Mouse (Mus musculus) ES-E14 (cell line): ENCODE measurements at regions not wholly inside any gene's neighbourhood (a gene's known extent, or its start where the extent isn't known, plus 50 kb on each side); places are given as distances from the start of the nearest gene placed in this dataset.

Source experiments
- DNase-seq: peaks from one replicate; pipeline ENCODE4 v3.0.0-alpha.2; 2013; ENCODE audit warnings: low read depth, low spot score
- H3K27ac ChIP-seq: 2 replicates; pipeline ENCODE4 v1.5.1; 2012; ENCODE audit warnings: low read depth, mild to moderate bottlenecking, low read length, moderate library complexity, mixed read lengths; ENCODE audit not compliant: poor library complexity, insufficient read depth, severe bottlenecking
- H3K36me3 ChIP-seq: 2 replicates; pipeline ENCODE4 v1.6.1; 2012; ENCODE audit warnings: mild to moderate bottlenecking, low read length, moderate library complexity, mixed read lengths; ENCODE audit not compliant: control insufficient read depth, poor library complexity, insufficient read depth, severe bottlenecking
- H3K4me1 ChIP-seq, 2 experiments: fragments of 150-350 bp in 1 of 2; sonication (generic) in 1 of 2; 2 replicates each; pipeline ENCODE4 v1.6.1; 2012; ENCODE audit warnings: low read length in 2 of 2, mild to moderate bottlenecking in 1 of 2, mixed read lengths in 1 of 2; ENCODE audit not compliant: control insufficient read depth in 2 of 2, insufficient read depth in 2 of 2, poor library complexity in 1 of 2
- H3K4me3 ChIP-seq, 2 experiments: fragments of 150-350 bp in 1 of 2; sonication (generic) in 1 of 2; 2 replicates each; pipeline ENCODE4 v1.5.1; 2012; ENCODE audit warnings: low read length in 2 of 2, low read depth in 1 of 2, mild to moderate bottlenecking in 1 of 2, mixed read lengths in 1 of 2; ENCODE audit not compliant: insufficient read depth in 1 of 2, poor library complexity in 1 of 2, severe bottlenecking in 1 of 2
- H3K9ac ChIP-seq: 2 replicates; pipeline ENCODE4 v1.6.1; 2012; ENCODE audit warnings: low read depth, mild to moderate bottlenecking, low read length, mixed read lengths; ENCODE audit not compliant: poor library complexity, insufficient read depth, severe bottlenecking
- H3K9me3 ChIP-seq: fragments of 150-350 bp; sonication (generic); 2 replicates; pipeline ENCODE4 v1.6.1; 2012; ENCODE audit warnings: low read depth, mild to moderate bottlenecking, low read length; ENCODE audit not compliant: control insufficient read depth, insufficient read depth
- CHD2 ChIP-seq: IDR thresholded peaks from 2 replicates; pipeline ENCODE4 v1.6.1; 2014; ENCODE audit warnings: mild to moderate bottlenecking, low read depth, low read length, inconsistent platforms
- HCFC1 ChIP-seq: IDR thresholded peaks from 2 replicates; pipeline ENCODE4 v1.6.1; 2012; ENCODE audit warnings: low read length, inconsistent platforms, borderline replicate concordance; ENCODE audit not compliant: insufficient read depth
- MAFK ChIP-seq: IDR thresholded peaks from 2 replicates; pipeline ENCODE4 v1.6.1; 2014; ENCODE audit warnings: mild to moderate bottlenecking, low read depth, low read length, inconsistent platforms; ENCODE audit not compliant: insufficient read depth
- ZC3H11A ChIP-seq: IDR thresholded peaks from 2 replicates; pipeline ENCODE4 v1.6.1; 2012; ENCODE audit warnings: low read depth, mild to moderate bottlenecking, inconsistent platforms, low read length, borderline replicate concordance
- ZNF384 ChIP-seq: IDR thresholded peaks from 2 replicates; pipeline ENCODE4 v1.6.1; 2012; ENCODE audit warnings: low read depth, low read length, inconsistent platforms
- in situ Hi-C, 2 experiments: fragments of 600-800 bp; cut with MboI; formaldehyde crosslinking; loops; one replicate each; pipeline ENCODE4 v1.15.1; 2025; ENCODE audit warnings: low sequenced_read_pairs in 2 of 2, inconsistent platforms in 1 of 2; ENCODE audit not compliant: unreplicated experiment in 2 of 2

- no peak overlapping the region for H3K9ac ChIP-seq
- H3K36me3 ChIP-seq = no peaks in the 10 kb centered on the region
- no peak for DNase-seq
- no peak overlapping the region for H3K4me3 ChIP-seq
- TF ChIP-seq ZC3H11A (no peak), CHD2 (no peak), HCFC1 (no peak), MAFK (no peak), ZNF384 (no peak)
- in situ Hi-C loops = no loop called here
- H3K27ac ChIP-seq = no peak overlapping the region
- no peaks in the 10 kb centered on the region for H3K9me3 ChIP-seq
- H3K4me1 ChIP-seq = peaks cover 0 to 1% of the 10 kb centered on the region in 2 experiments; a peak in 1 of 4 replicates
These were observed 174.1 kb upstream of the Hnrnpa3 start for GRCm38 (mm10) chr2:75484951-75485350.

- in situ Hi-C loops = no loop called here
- no peak overlapping the region for H3K9ac ChIP-seq
- H3K36me3 ChIP-seq = no peaks in the 10 kb centered on the region
- H3K4me1 ChIP-seq = no peaks in the 10 kb centered on the region
- H3K9me3 ChIP-seq = no peaks in the 10 kb centered on the region
- no peak for TF ChIP-seq ZNF384
- no peak for TF ChIP-seq CHD2
- no peak for TF ChIP-seq ZC3H11A
- no peak for TF ChIP-seq HCFC1
- no peak for TF ChIP-seq MAFK
- H3K27ac ChIP-seq = no peak overlapping the region
- DNase-seq = no peak
- H3K4me3 ChIP-seq = no peak overlapping the region
These were observed 167.9 kb upstream of the Hnrnpa3 start for GRCm38 (mm10) chr2:75491150-75491549.

- H3K9ac ChIP-seq = no peak overlapping the region
- no peak for DNase-seq
- H3K36me3 ChIP-seq = no peaks in the 10 kb centered on the region
- no peaks in the 10 kb centered on the region for H3K4me1 ChIP-seq
- no peak overlapping the region for H3K4me3 ChIP-seq
- TF ChIP-seq CHD2 = no peak
- no peak for TF ChIP-seq ZNF384
- TF ChIP-seq HCFC1 = no peak
- no peak for TF ChIP-seq ZC3H11A
- TF ChIP-seq MAFK = no peak
- in situ Hi-C loops = no loop called here
- no peak overlapping the region for H3K27ac ChIP-seq
- H3K9me3 ChIP-seq = no peaks in the 10 kb centered on the region
These were observed 167.1 kb upstream of the Hnrnpa3 start for GRCm38 (mm10) chr2:75491789-75492500.

GRCm38 (mm10) chr2:75492501-75492898 is 166.6 kb upstream of the Hnrnpa3 start:
- no peak for DNase-seq
- no peak for TF ChIP-seq MAFK
- no peak overlapping the region for H3K4me3 ChIP-seq
- in situ Hi-C loops = no loop called here
- no peaks in the 10 kb centered on the region for H3K4me1 ChIP-seq
- no peaks in the 10 kb centered on the region for H3K9me3 ChIP-seq
- no peak overlapping the region for H3K9ac ChIP-seq
- H3K27ac ChIP-seq = no peak overlapping the region
- H3K36me3 ChIP-seq = no peaks in the 10 kb centered on the region

- no peak for DNase-seq
- Histone ChIP-seq H3K9ac (no peak overlapping the region), H3K4me1 (no peaks in the 10 kb centered on the region), H3K9me3 (no peaks in the 10 kb centered on the region), H3K27ac (no peak overlapping the region), H3K36me3 (no peaks in the 10 kb centered on the region), H3K4me3 (no peak overlapping the region)
- in situ Hi-C loops = no loop called here
- TF ChIP-seq MAFK = no peak
- TF ChIP-seq ZC3H11A = no peak
- TF ChIP-seq CHD2 = no peak
- TF ChIP-seq ZNF384 = no peak
- TF ChIP-seq HCFC1 = no peak
These were observed 162.3 kb upstream of the Hnrnpa3 start for GRCm38 (mm10) chr2:75496606-75497240.
